Mouse (Mus musculus): ENCODE data around the gene Lce1c. TPM values are rescaled to one million over a fixed set of nuclear protein-coding genes. Genes with fewer than 3 reads are reported as not detected.

Lce1c gene
- total RNA-seq, 2 experiments from 2014 or later = not detected

DNA sequence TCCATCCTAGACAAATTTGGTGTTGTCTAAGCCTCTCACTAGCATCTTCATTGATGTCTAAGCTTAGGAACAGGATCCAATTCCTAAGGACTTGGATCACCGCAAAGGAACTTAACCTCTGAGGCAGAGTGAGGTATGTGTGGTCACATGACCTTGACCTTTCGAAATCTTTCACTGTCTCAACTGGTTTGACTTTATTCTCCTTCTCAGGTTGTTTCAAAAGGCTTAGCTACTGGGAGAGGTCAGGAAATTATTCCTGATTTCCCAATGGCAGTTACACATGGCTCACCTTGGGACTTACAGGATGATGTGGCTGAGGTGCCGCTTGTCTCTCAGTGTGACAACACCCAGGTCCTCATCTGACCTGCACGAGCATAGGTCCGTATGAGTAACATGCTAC lies 43.6 kb downstream of the Lce1c start:
- no peak for TF ChIP-seq CTCF (conservative IDR thresholded peaks at IDR 0.05)
- H3K27ac ChIP-seq = no peak overlapping the region
- no peak for DNase-seq (ENCODE audit: low spot score in 2 of 2)

More for the DNA sequence above, 43.6 kb downstream of the Lce1c start:
- no peak overlapping the region for H3K4me3 ChIP-seq

Other genes with a start within 250 kb of the Lce1c start
- gene Gm9774, start 249.8 kb upstream of the Lce1c start, total RNA-seq (2021) = 1 to 10 TPM; 1.1 to 4.2 TPM
- gene Sprr2k, start 246.7 kb upstream of the Lce1c start, total RNA-seq (2021) = not detected
- not detected for gene Sprr1b, start 240.5 kb upstream of the Lce1c start, total RNA-seq (2021)
- not detected for gene Sprr3, start 220.5 kb upstream of the Lce1c start, total RNA-seq (2021)
- not detected for gene Sprr1a, start 193.4 kb upstream of the Lce1c start, total RNA-seq (2021)
- not detected for gene Sprr4, start 178.8 kb upstream of the Lce1c start, total RNA-seq (2021)
- gene 2310046K23Rik, start 144.7 kb upstream of the Lce1c start, total RNA-seq (2021) = not detected
- not detected for gene Ivl, start 105.5 kb upstream of the Lce1c start, total RNA-seq (2021)
- not detected for gene Smcp, start 90.2 kb upstream of the Lce1c start, total RNA-seq (2021)
- gene 2210017I01Rik, start 71.8 kb upstream of the Lce1c start, total RNA-seq (2021) = not detected
- gene Lce6a, start 57.6 kb upstream of the Lce1c start, total RNA-seq (2021) = not detected
- not detected for gene Lce1a1, start 30.9 kb upstream of the Lce1c start, total RNA-seq (2021)
- not detected for gene Lce1b, start 22.3 kb upstream of the Lce1c start, total RNA-seq (2021)
- not detected for gene Lce1a2, start 8.9 kb upstream of the Lce1c start, total RNA-seq (2021)
- not detected for gene Lce1d, start 8.0 kb downstream of the Lce1c start, total RNA-seq (2021)
- gene Lce1e, start 29.8 kb downstream of the Lce1c start, total RNA-seq (2021) = not detected
- not detected for gene Lce1f, start 41.1 kb downstream of the Lce1c start, total RNA-seq (2021)
- gene Gm38119, start 59.8 kb downstream of the Lce1c start, total RNA-seq (2021) = not detected
- gene Lce1g, start 73.1 kb downstream of the Lce1c start, total RNA-seq (2021) = not detected
- not detected for gene Lce1h, start 85.8 kb downstream of the Lce1c start, total RNA-seq (2021)
- not detected for gene Lce1i, start 99.7 kb downstream of the Lce1c start, total RNA-seq (2021)
- not detected for gene Lce1j, start 111.3 kb downstream of the Lce1c start, total RNA-seq (2021)
- not detected for gene Lce1k, start 128.6 kb downstream of the Lce1c start, total RNA-seq (2021)
- not detected for gene Kprp, start 148.0 kb downstream of the Lce1c start, total RNA-seq (2021)
- gene Lce1l, start 172.0 kb downstream of the Lce1c start, total RNA-seq (2021) = not detected
- gene 2310050C09Rik, start 191.0 kb downstream of the Lce1c start, total RNA-seq (2021) = not detected
- gene Lce3a, start 247.0 kb downstream of the Lce1c start, total RNA-seq (2021) = not detected

Data from layer of hippocampus, adult 2 months (tissue).